Mouse (Mus musculus) MEL (cell line): ENCODE measurements around the gene Cox7a1. TPM values are rescaled to one million over a fixed set of nuclear protein-coding genes. Genes with fewer than 3 reads are reported as not detected.

Source experiments
- DNase-seq: peaks from one replicate; pipeline ENCODE4 v3.0.0; 2011; ENCODE audit warnings: low read depth, low spot score
- H3K27ac ChIP-seq: 2 replicates; pipeline ENCODE4 v1.5.1; 2012; ENCODE audit warnings: low read depth, mild to moderate bottlenecking, control low read depth, low read length, moderate library complexity; ENCODE audit not compliant: control insufficient read depth
- H3K27me3 ChIP-seq, 2 experiments: fragments of 150-350 bp in 1 of 2; sonication (generic) in 1 of 2; 2 replicates each; pipeline ENCODE4 v1.6.1; 2012; ENCODE audit warnings: low read length in 2 of 2, mild to moderate bottlenecking in 2 of 2, improper control_type of control experiment in 1 of 2, moderate library complexity in 1 of 2; ENCODE audit not compliant: insufficient read depth in 2 of 2, control insufficient read depth in 1 of 2
- H3K36me3 ChIP-seq, 2 experiments: 2 replicates each; pipeline ENCODE4 v1.6.1; 2012 to 2014; ENCODE audit warnings: low read length in 2 of 2, improper control_type of control experiment in 1 of 2, inconsistent platforms in 1 of 2, mild to moderate bottlenecking in 1 of 2; ENCODE audit not compliant: insufficient read depth in 2 of 2, control insufficient read depth in 1 of 2
- H3K4me1 ChIP-seq, 2 experiments: fragments of 150-350 bp in 1 of 2; sonication (generic) in 1 of 2; 2 replicates each; pipeline ENCODE4 v1.6.1; 2012; ENCODE audit warnings: low read length in 2 of 2, improper control_type of control experiment in 1 of 2, mild to moderate bottlenecking in 1 of 2; ENCODE audit not compliant: insufficient read depth in 2 of 2, control insufficient read depth in 1 of 2
- H3K4me3 ChIP-seq, 2 experiments: fragments of 150-350 bp in 1 of 2; sonication (generic) in 1 of 2; 2 replicates each; pipeline ENCODE4 v1.5.1; 2012; ENCODE audit warnings: low read depth in 2 of 2, low read length in 2 of 2, mild to moderate bottlenecking in 2 of 2, moderate library complexity in 2 of 2, control low read depth in 1 of 2, improper control_type of control experiment in 1 of 2; ENCODE audit not compliant: control insufficient read depth in 1 of 2, insufficient read depth in 1 of 2
- H3K79me2 ChIP-seq: 2 replicates; pipeline ENCODE4 v1.6.1; 2012; ENCODE audit warnings: mild to moderate bottlenecking, low read length, moderate library complexity; ENCODE audit not compliant: control insufficient read depth, poor library complexity, insufficient read depth
- H3K9ac ChIP-seq: 2 replicates; pipeline ENCODE4 v1.6.1; 2012; ENCODE audit warnings: low read depth, mild to moderate bottlenecking, control low read depth, low read length, moderate library complexity; ENCODE audit not compliant: control insufficient read depth, poor library complexity, severe bottlenecking
- H3K9me3 ChIP-seq: fragments of 150-350 bp; sonication (generic); replicated peaks from 2 replicates; pipeline ENCODE4 v1.6.1; 2012; ENCODE audit warnings: mild to moderate bottlenecking, low read length, improper control_type of control experiment, moderate library complexity; ENCODE audit not compliant: insufficient read depth
- CHD1 ChIP-seq: IDR thresholded peaks from 2 replicates; pipeline ENCODE4 v1.6.1; 2012; ENCODE audit warnings: low read depth, mild to moderate bottlenecking, inconsistent platforms, low read length, improper control_type of control experiment
- E2F4 ChIP-seq: IDR thresholded peaks from 2 replicates; pipeline ENCODE4 v1.6.1; 2011; ENCODE audit warnings: low read depth, low read length, improper control_type of control experiment, borderline replicate concordance
- ELF1 ChIP-seq: IDR thresholded peaks from 2 replicates; pipeline ENCODE4 v1.6.1; 2014; ENCODE audit warnings: low read depth, mild to moderate bottlenecking, inconsistent platforms, low read length, improper control_type of control experiment, moderate library complexity
- EP300 ChIP-seq, 2 experiments: IDR thresholded peaks; 2 replicates each; pipeline ENCODE4 v1.6.1; 2011; ENCODE audit warnings: improper control_type of control experiment in 2 of 2, low read length in 2 of 2, low read depth in 1 of 2, mild to moderate bottlenecking in 1 of 2
- GABPA ChIP-seq: IDR thresholded peaks from 2 replicates; pipeline ENCODE4 v1.6.1; 2012; ENCODE audit warnings: low read depth, mild to moderate bottlenecking, inconsistent platforms, low read length, improper control_type of control experiment, moderate library complexity
- HCFC1 ChIP-seq: IDR thresholded peaks from 2 replicates; pipeline ENCODE4 v1.6.1; 2012; ENCODE audit warnings: low read depth, mild to moderate bottlenecking, inconsistent platforms, low read length, improper control_type of control experiment, moderate library complexity
- JUND ChIP-seq: IDR thresholded peaks from 2 replicates; pipeline ENCODE4 v1.6.1; 2011; ENCODE audit warnings: low read depth, mild to moderate bottlenecking, improper control_type of control experiment, low read length
- KAT2A ChIP-seq: conservative IDR thresholded peaks from 2 replicates; pipeline ENCODE4 v1.6.1; 2012; ENCODE audit warnings: low read depth, low read length, improper control_type of control experiment, inconsistent platforms
- MAX ChIP-seq: IDR thresholded peaks from 2 replicates; pipeline ENCODE4 v1.6.1; 2011; ENCODE audit warnings: low read length, improper control_type of control experiment
- MAZ ChIP-seq: IDR thresholded peaks from 2 replicates; pipeline ENCODE4 v1.6.1; 2012; ENCODE audit warnings: low read depth, mild to moderate bottlenecking, inconsistent platforms, low read length, improper control_type of control experiment
- MXI1 ChIP-seq: IDR thresholded peaks from 2 replicates; pipeline ENCODE4 v1.6.1; 2011; ENCODE audit warnings: mild to moderate bottlenecking, low read depth, low read length, improper control_type of control experiment
- MYB ChIP-seq: IDR thresholded peaks from 2 replicates; pipeline ENCODE4 v1.6.1; 2011; ENCODE audit warnings: mild to moderate bottlenecking, low read depth, low read length, improper control_type of control experiment
- MYC ChIP-seq: IDR thresholded peaks from 2 replicates; pipeline ENCODE4 v1.6.1; 2011; ENCODE audit warnings: low read depth, mild to moderate bottlenecking, low read length, improper control_type of control experiment, moderate library complexity
- NELFE ChIP-seq: IDR thresholded peaks from 2 replicates; pipeline ENCODE4 v1.6.1; 2011; ENCODE audit warnings: low read depth, low read length, improper control_type of control experiment
- NRF1 ChIP-seq: IDR thresholded peaks from 2 replicates; pipeline ENCODE4 v1.6.1; 2014; ENCODE audit warnings: low read depth, mild to moderate bottlenecking, inconsistent platforms, low read length, improper control_type of control experiment, moderate library complexity; ENCODE audit not compliant: poor library complexity, insufficient read depth, severe bottlenecking
- POLR2A ChIP-seq, 2 experiments: IDR thresholded peaks; 2 replicates each; pipeline ENCODE4 v1.6.1; 2011 to 2012; ENCODE audit warnings: low read length in 2 of 2, mild to moderate bottlenecking in 2 of 2, control low read depth in 1 of 2, improper control_type of control experiment in 1 of 2, low read depth in 1 of 2, moderate library complexity in 1 of 2; ENCODE audit not compliant: control insufficient read depth in 1 of 2, insufficient read depth in 1 of 2, poor library complexity in 1 of 2
- POLR2AphosphoS2 ChIP-seq: IDR thresholded peaks from 2 replicates; pipeline ENCODE4 v1.6.1; 2011; ENCODE audit warnings: low read length, improper control_type of control experiment
- SIN3A ChIP-seq: IDR thresholded peaks from 2 replicates; pipeline ENCODE4 v1.6.1; 2012; ENCODE audit warnings: low read length, improper control_type of control experiment, inconsistent platforms
- TAL1 ChIP-seq: IDR thresholded peaks from 2 replicates; pipeline ENCODE4 v1.6.1; 2012; ENCODE audit warnings: mild to moderate bottlenecking, inconsistent platforms, low read length, moderate library complexity, mixed read lengths
- ZKSCAN1 ChIP-seq: IDR thresholded peaks from 2 replicates; pipeline ENCODE4 v1.6.1; 2012; ENCODE audit warnings: low read depth, mild to moderate bottlenecking, inconsistent platforms, low read length, improper control_type of control experiment, moderate library complexity
- ZMIZ1 ChIP-seq: IDR thresholded peaks from 2 replicates; pipeline ENCODE4 v1.6.1; 2012; ENCODE audit warnings: low read depth, mild to moderate bottlenecking, inconsistent platforms, low read length, improper control_type of control experiment, moderate library complexity
- ZNF384 ChIP-seq: IDR thresholded peaks from 2 replicates; pipeline ENCODE4 v1.6.1; 2012; ENCODE audit warnings: low read depth, mild to moderate bottlenecking, inconsistent platforms, low read length, improper control_type of control experiment
- polyA plus RNA-seq, 2 experiments: library from polyadenylated mRNA; stranded (reverse) in 1 of 2; unstranded in 1 of 2; fragments of >175 nt in 1 of 2; fragments of >200 nt in 1 of 2; gene quantifications; 2 replicates each; pipeline versions ENCODE4 v1.2.1 to v1.2.4; 2012; ENCODE audit warnings: low replicate concordance in 2 of 2, low read depth in 1 of 2; ENCODE audit not compliant: insufficient read length in 2 of 2, insufficient read depth in 1 of 2, missing spikeins in 1 of 2
- total RNA-seq: library from RNA; depleted of rRNA; stranded (reverse); fragments of 300-350 nt; gene quantifications from 2 replicates; pipeline ENCODE4 v1.2.3, GENCODE M21; 2012

Cox7a1 gene
- total and polyA plus RNA-seq, 3 experiments, result 8.9 to 11.1 TPM; not detected in 1

DNA sequence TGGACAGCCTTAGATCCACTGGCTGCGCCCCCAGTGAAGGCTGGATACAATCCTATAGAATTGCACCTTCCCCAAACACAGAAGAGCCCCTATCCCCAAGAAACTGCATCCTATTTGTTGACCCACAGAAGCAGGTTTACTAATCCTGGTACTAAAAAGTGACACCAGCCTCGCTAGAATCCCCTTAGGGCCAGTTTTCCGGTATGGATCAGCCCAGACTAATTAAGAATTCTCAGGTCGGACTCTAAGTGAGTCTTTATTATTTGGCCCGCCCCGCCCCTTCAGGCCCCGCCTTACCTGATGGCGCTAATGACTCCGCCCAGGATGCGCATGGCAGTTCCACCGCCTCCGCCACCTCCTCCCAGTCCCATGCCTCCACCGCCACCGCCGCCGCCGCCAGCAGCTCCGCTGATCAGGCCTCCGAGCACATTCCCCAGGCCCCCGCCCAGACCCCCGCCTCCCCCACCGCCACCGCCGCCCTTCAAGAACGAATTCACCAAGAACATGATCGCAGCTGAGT, 9.7 kb downstream of the Cox7a1 start:
- Histone ChIP-seq H3K9me3 (no peaks in the 10 kb centered on the region), H3K36me3 (peaks cover 0 to 14% of the 10 kb centered on the region in 2 experiments; a peak in 2 of 4 replicates), H3K4me1 (peaks cover 0 to 17% of the 10 kb centered on the region in 2 experiments; a peak in 3 of 4 replicates), H3K79me2 (peaks cover 9% of the 10 kb centered on the region), H3K27me3 (no peaks in the 10 kb centered on the region)
- no peak for TF ChIP-seq GABPA
- TF ChIP-seq EP300 (IDR thresholded peaks at IDR 0.05; ENCODE audit: low read depth in 1 of 2, low read length in 2 of 2), result no peak
- 0 out of 2 replicates have a peak, but pooled peaks have one; percentile 29 for TF ChIP-seq MXI1
- peak; percentile 71 for TF ChIP-seq NRF1
- TF ChIP-seq E2F4, result no peak
- no peak for TF ChIP-seq TAL1
- TF ChIP-seq MYC, result no peak
- TF ChIP-seq ZMIZ1, result peak; percentile 47; the same call in 1 of the 2 replicates
- TF ChIP-seq POLR2A (IDR thresholded peaks at IDR 0.05; ENCODE audit: control insufficient read depth in 1 of 2, insufficient read depth in 1 of 2, low read depth in 1 of 2, low read length in 2 of 2, poor library complexity in 1 of 2), result no peak; a peak in 1 of 4 replicates
- TF ChIP-seq, all 39 proteins: peak for 3
- Histone ChIP-seq H3K9ac (peak overlapping the region; percentile 68), H3K4me3 (peak overlapping the region; percentile 33 to 57), H3K27ac (peak overlapping the region; percentile 25; the same call in 1 of the 2 replicates)
- peak; percentile 89 for DNase-seq

DNA sequence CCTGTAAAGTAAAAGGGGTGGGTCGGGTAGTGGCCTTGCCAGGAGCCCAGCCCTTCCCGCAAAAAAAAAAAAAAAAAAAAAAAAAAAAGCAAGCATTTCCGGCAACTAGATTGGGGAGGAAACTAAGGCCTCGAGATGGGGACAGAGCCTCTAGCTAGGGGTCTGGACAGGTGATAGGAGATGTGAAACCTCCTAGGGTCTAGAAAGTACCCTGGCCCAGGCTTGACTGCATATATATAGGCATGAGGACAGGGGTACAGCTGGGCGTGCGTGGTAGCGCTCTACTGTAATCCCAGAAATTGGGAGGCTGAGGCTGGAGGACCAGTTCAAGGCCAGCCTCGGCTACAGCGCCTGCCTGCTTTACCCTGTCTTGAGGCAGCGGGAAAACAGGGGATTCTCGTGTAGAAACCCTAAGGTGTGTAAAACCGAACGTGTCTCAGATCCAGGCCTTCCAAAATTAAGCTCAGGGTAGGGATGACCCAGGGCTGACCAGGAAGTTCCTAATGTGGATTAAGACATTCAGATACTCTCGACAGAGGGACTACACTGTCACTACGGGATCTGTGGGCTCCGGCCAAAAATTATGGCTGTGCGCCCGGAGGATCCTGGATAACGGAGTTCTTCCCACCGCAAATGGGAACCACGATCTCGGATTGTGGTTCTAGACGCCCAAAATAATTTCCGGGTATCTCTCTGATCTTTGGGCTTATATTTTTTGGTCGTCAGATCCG, 10.3 kb downstream of the Cox7a1 start:
- peaks cover 9% of the 10 kb centered on the region for H3K79me2 ChIP-seq
- peak overlapping the region; percentile 76 for H3K27ac ChIP-seq
- peaks cover 0 to 14% of the 10 kb centered on the region in 2 experiments; a peak in 2 of 4 replicates for H3K36me3 ChIP-seq
- peaks cover 0 to 17% of the 10 kb centered on the region in 2 experiments; a peak in 3 of 4 replicates for H3K4me1 ChIP-seq
- H3K9me3 ChIP-seq, result no peaks in the 10 kb centered on the region
- peak overlapping the region; percentile 68 for H3K9ac ChIP-seq
- DNase-seq, result peak; percentile 77
- no peak for TF ChIP-seq POLR2AphosphoS2
- 0 out of 2 replicates have a peak, but pooled peaks have one; percentile 46 for TF ChIP-seq ELF1
- TF ChIP-seq SIN3A, result peak; percentile 72; the same call in 1 of the 2 replicates
- TF ChIP-seq ZMIZ1, result 0 out of 2 replicates have a peak, but pooled peaks have one; percentile 22
- TF ChIP-seq MXI1, result peak; percentile 42
- peak; percentile 34; the same call in 1 of the 2 replicates for TF ChIP-seq ZKSCAN1
- TF ChIP-seq HCFC1, result peak; percentile 69
- TF ChIP-seq ZNF384, result peak; percentile 98
- no peak for TF ChIP-seq MYB
- TF ChIP-seq NELFE, result 0 out of 2 replicates have a peak, but pooled peaks have one; percentile 18
- TF ChIP-seq MAX, result no peak
- no peak for TF ChIP-seq JUND
- TF ChIP-seq MAZ, result peak; percentile 49; the same call in 1 of the 2 replicates
- TF ChIP-seq CHD1, result no peak
- no peak for TF ChIP-seq KAT2A
- TF ChIP-seq, all 39 proteins: peak for 9
- peak overlapping the region; percentile 57 to 66 for H3K4me3 ChIP-seq
- H3K27me3 ChIP-seq, result no peaks in the 10 kb centered on the region
